Mouse (Mus musculus) midbrain, embryonic 12.5 days (tissue): Measurements from ENCODE around the gene Parvb. TPM values are rescaled to one million over a fixed set of nuclear protein-coding genes. Genes with fewer than 3 reads are reported as not detected.
"Not testable (repeated sequence)": the region's sequence is repeated elsewhere in the genome, so short reads cannot be mapped to it uniquely, and the experiment has no call there.

Source experiments
- ATAC-seq: fragments of 200-750 bp; cut with Nextera tagmentation; 2 replicates; pipeline ENCODE4 v1.8.0; 2017; ENCODE audit warnings: low read depth, moderate TSS enrichment, moderate library complexity; ENCODE audit not compliant: low FRiP score
- H3K27ac ChIP-seq: fragments of 300-500 bp; sonication (generic); replicated peaks from 2 replicates; pipeline ENCODE4 v1.5.1; 2016; ENCODE audit warnings: mild to moderate bottlenecking
- H3K27me3 ChIP-seq: fragments of 300-500 bp; sonication (generic); 2 replicates; pipeline ENCODE4 v1.6.1; 2016; ENCODE audit warnings: mild to moderate bottlenecking
- H3K36me3 ChIP-seq: fragments of 300-500 bp; sonication (generic); 2 replicates; pipeline ENCODE4 v1.6.1; 2016
- H3K4me1 ChIP-seq: fragments of 300-500 bp; sonication (generic); 2 replicates; pipeline ENCODE4 v1.6.1; 2016
- H3K4me2 ChIP-seq: fragments of 300-500 bp; sonication (generic); replicated peaks from 2 replicates; pipeline ENCODE4 v1.6.1; 2016; ENCODE audit warnings: mild to moderate bottlenecking, moderate library complexity
- H3K4me3 ChIP-seq: fragments of 300-500 bp; sonication (generic); 2 replicates; pipeline ENCODE4 v1.5.1; 2016; ENCODE audit warnings: mild to moderate bottlenecking
- H3K9ac ChIP-seq: fragments of 300-500 bp; sonication (generic); replicated peaks from 2 replicates; pipeline ENCODE4 v1.6.1; 2016; ENCODE audit warnings: mild to moderate bottlenecking, moderate library complexity
- H3K9me3 ChIP-seq: fragments of 300-500 bp; sonication (generic); 2 replicates; pipeline ENCODE4 v1.6.1; 2016; ENCODE audit warnings: mild to moderate bottlenecking
- WGBS: fragments of 180-500 bp; shearing (Covaris S2); methylation state at CpG from one replicate; pipeline ENCODE4 v1.1.7; 2016; 5-methylcytosine and 5-hydroxymethylcytosine counted together
- polyA plus RNA-seq: library from polyadenylated mRNA; unstranded; fragments of >200 nt; fragmentation: Nextera tagmentation; extraction: Ambion mirVana; gene quantifications from 2 replicates; pipeline ENCODE4 v1.2.1, GENCODE M21; 2016

Gene Parvb
- polyA plus RNA-seq, 1 experiment from 2014 or later, result 6.5 TPM

- no peak overlapping the region for H3K4me2 ChIP-seq
- H3K36me3 ChIP-seq, result no peaks in the 10 kb centered on the region
- H3K9ac ChIP-seq, result no peak overlapping the region
- no peaks in the 10 kb centered on the region for H3K9me3 ChIP-seq
- 84% methylated on average over 20 of the region's 20 CpGs for WGBS
- no peak for ATAC-seq
- H3K4me1 ChIP-seq, result peaks cover 8% of the 10 kb centered on the region
- no peak overlapping the region for H3K27ac ChIP-seq
- no peak overlapping the region for H3K4me3 ChIP-seq
- peaks cover 10% of the 10 kb centered on the region; the same call in 1 of the 2 replicates for H3K27me3 ChIP-seq
Observed at GRCm38 (mm10) chr15:84282206-84283085, 50.6 kb downstream of the Parvb start.

- Histone ChIP-seq H3K4me2 (no peak overlapping the region), H3K27ac (no peak overlapping the region), H3K4me1 (peaks cover 8% of the 10 kb centered on the region), H3K9ac (no peak overlapping the region), H3K27me3 (peaks cover 13% of the 10 kb centered on the region; the same call in 1 of the 2 replicates), H3K4me3 (no peak overlapping the region), H3K9me3 (no peaks in the 10 kb centered on the region), H3K36me3 (no peaks in the 10 kb centered on the region)
- ATAC-seq, result no peak
- 66% methylated on average over 5 of the region's 5 CpGs for WGBS
Observed at GRCm38 (mm10) chr15:84284059-84284458, 52.2 kb downstream of the Parvb start.

- WGBS, result 82% methylated on average over 7 of the region's 7 CpGs
- Histone ChIP-seq H3K4me3 (no peak overlapping the region), H3K9me3 (no peaks in the 10 kb centered on the region), H3K4me1 (peaks cover 8% of the 10 kb centered on the region), H3K36me3 (no peaks in the 10 kb centered on the region), H3K9ac (no peak overlapping the region), H3K27ac (no peak overlapping the region), H3K27me3 (peaks cover 12% of the 10 kb centered on the region; the same call in 1 of the 2 replicates), H3K4me2 (no peak overlapping the region)
- no peak for ATAC-seq
Observed at GRCm38 (mm10) chr15:84285453-84285852, 53.6 kb downstream of the Parvb start.

- H3K27ac ChIP-seq, H3K36me3 ChIP-seq, H3K9me3 ChIP-seq, H3K9ac ChIP-seq, H3K4me2 ChIP-seq, H3K4me3 ChIP-seq, ATAC-seq: not testable (repeated sequence)
- H3K27me3 ChIP-seq, result peaks cover 18% of the 10 kb centered on the region; the same call in 1 of the 2 replicates
- peaks cover 12% of the 10 kb centered on the region for H3K4me1 ChIP-seq
- WGBS, result 82% methylated on average over 1 of the region's 1 CpGs
Observed at GRCm38 (mm10) chr15:84288953-84289352, 57.1 kb downstream of the Parvb start.

GRCm38 (mm10) chr15:84291097-84291496 lies 59.3 kb downstream of the Parvb start:
- H3K4me1 ChIP-seq, result peaks cover 14% of the 10 kb centered on the region
- no peaks in the 10 kb centered on the region for H3K36me3 ChIP-seq
- no peak overlapping the region for H3K4me2 ChIP-seq
- peaks cover 36% of the 10 kb centered on the region for H3K27me3 ChIP-seq
- no peaks in the 10 kb centered on the region for H3K9me3 ChIP-seq
- no peak overlapping the region for H3K27ac ChIP-seq
- no peak for ATAC-seq
- WGBS, result 91% methylated on average over 5 of the region's 5 CpGs
- no peak overlapping the region for H3K4me3 ChIP-seq
- H3K9ac ChIP-seq, result no peak overlapping the region

GRCm38 (mm10) chr15:84293590-84293989 lies 61.7 kb downstream of the Parvb start:
- Histone ChIP-seq H3K9me3 (no peaks in the 10 kb centered on the region), H3K4me1 (peaks cover 19% of the 10 kb centered on the region), H3K27me3 (peaks cover 44% of the 10 kb centered on the region), H3K4me2 (no peak overlapping the region), H3K36me3 (no peaks in the 10 kb centered on the region), H3K27ac (no peak overlapping the region), H3K4me3 (no peak overlapping the region), H3K9ac (no peak overlapping the region)
- no peak for ATAC-seq
- WGBS, result 65% methylated on average over 12 of the region's 12 CpGs

- no peak overlapping the region for H3K4me2 ChIP-seq
- no peak overlapping the region for H3K4me3 ChIP-seq
- WGBS, result 68% methylated on average over 9 of the region's 9 CpGs
- peaks cover 46% of the 10 kb centered on the region for H3K27me3 ChIP-seq
- H3K4me1 ChIP-seq, result peaks cover 27% of the 10 kb centered on the region
- H3K27ac ChIP-seq, result no peak overlapping the region
- no peak overlapping the region for H3K9ac ChIP-seq
- H3K9me3 ChIP-seq, result no peaks in the 10 kb centered on the region
- no peaks in the 10 kb centered on the region for H3K36me3 ChIP-seq
- ATAC-seq, result no peak
Observed at GRCm38 (mm10) chr15:84294391-84294790, 62.5 kb downstream of the Parvb start.

GRCm38 (mm10) chr15:84295225-84295624 lies 63.4 kb downstream of the Parvb start:
- WGBS, result 79% methylated on average over 10 of the region's 10 CpGs
- Histone ChIP-seq H3K36me3 (no peaks in the 10 kb centered on the region), H3K27ac (no peak overlapping the region), H3K9ac (no peak overlapping the region), H3K4me1 (peaks cover 35% of the 10 kb centered on the region), H3K4me2 (no peak overlapping the region), H3K27me3 (peaks cover 46% of the 10 kb centered on the region), H3K9me3 (no peaks in the 10 kb centered on the region), H3K4me3 (no peak overlapping the region)
- no peak for ATAC-seq

GRCm38 (mm10) chr15:84297454-84297853 lies 65.6 kb downstream of the Parvb start:
- Histone ChIP-seq H3K36me3 (no peaks in the 10 kb centered on the region), H3K9ac (no peak overlapping the region), H3K4me2 (no peak overlapping the region), H3K27ac (no peak overlapping the region), H3K4me1 (peaks cover 58% of the 10 kb centered on the region), H3K4me3 (no peak overlapping the region), H3K27me3 (peaks cover 37% of the 10 kb centered on the region), H3K9me3 (no peaks in the 10 kb centered on the region)
- 61% methylated on average over 8 of the region's 8 CpGs for WGBS
- ATAC-seq, result no peak

- Histone ChIP-seq H3K27me3 (peaks cover 41% of the 10 kb centered on the region), H3K27ac (peak overlapping the region; percentile 93), H3K4me1 (peaks cover 68% of the 10 kb centered on the region), H3K36me3 (no peaks in the 10 kb centered on the region), H3K9me3 (no peaks in the 10 kb centered on the region), H3K4me2 (peak overlapping the region; percentile 41), H3K4me3 (no peak overlapping the region), H3K9ac (peak overlapping the region; percentile 20; the same call in 1 of the 2 replicates)
- 24% methylated on average over 13 of the region's 13 CpGs for WGBS
- peak; percentile 9; the same call in 1 of the 2 replicates for ATAC-seq
Observed at GRCm38 (mm10) chr15:84298804-84299370, 67.0 kb downstream of the Parvb start.

- no peaks in the 10 kb centered on the region for H3K36me3 ChIP-seq
- H3K4me1 ChIP-seq, result peaks cover 75% of the 10 kb centered on the region
- peak; percentile 28 for ATAC-seq
- 8% methylated on average over 9 of the region's 9 CpGs for WGBS
- peak overlapping the region; percentile 93 for H3K27ac ChIP-seq
- peaks cover 40% of the 10 kb centered on the region for H3K27me3 ChIP-seq
- peak overlapping the region; percentile 41 for H3K4me2 ChIP-seq
- peak overlapping the region; percentile 20 for H3K9ac ChIP-seq
- H3K4me3 ChIP-seq, result peak overlapping the region; percentile 14
- no peaks in the 10 kb centered on the region for H3K9me3 ChIP-seq
Observed at GRCm38 (mm10) chr15:84299662-84300333, 68.0 kb downstream of the Parvb start.

- Histone ChIP-seq H3K4me2 (peak overlapping the region; percentile 41; the same call in 1 of the 2 replicates), H3K9me3 (no peaks in the 10 kb centered on the region), H3K36me3 (no peaks in the 10 kb centered on the region), H3K9ac (no peak overlapping the region; the same call in 1 of the 2 replicates), H3K4me1 (peaks cover 83% of the 10 kb centered on the region), H3K4me3 (no peak overlapping the region), H3K27ac (peak overlapping the region; percentile 93), H3K27me3 (peaks cover 33% of the 10 kb centered on the region)
- WGBS, result 14% methylated on average over 2 of the region's 2 CpGs
- no peak for ATAC-seq
Observed at GRCm38 (mm10) chr15:84300591-84300990, 68.7 kb downstream of the Parvb start.
